Mouse (Mus musculus) MEL (cell line): ENCODE measurements around the gene Dgcr2. TPM values are rescaled to one million over a fixed set of nuclear protein-coding genes. Genes with fewer than 3 reads are reported as not detected.

ENCODE experiments used
- DNase-seq: peaks from one replicate; pipeline ENCODE4 v3.0.0; 2011; ENCODE audit warnings: low read depth, low spot score
- H3K27ac ChIP-seq: 2 replicates; pipeline ENCODE4 v1.5.1; 2012; ENCODE audit warnings: low read depth, mild to moderate bottlenecking, control low read depth, low read length, moderate library complexity; ENCODE audit not compliant: control insufficient read depth
- H3K27me3 ChIP-seq, 2 experiments: fragments of 150-350 bp in 1 of 2; sonication (generic) in 1 of 2; 2 replicates each; pipeline ENCODE4 v1.6.1; 2012; ENCODE audit warnings: low read length in 2 of 2, mild to moderate bottlenecking in 2 of 2, improper control_type of control experiment in 1 of 2, moderate library complexity in 1 of 2; ENCODE audit not compliant: insufficient read depth in 2 of 2, control insufficient read depth in 1 of 2
- H3K36me3 ChIP-seq, 2 experiments: 2 replicates each; pipeline ENCODE4 v1.6.1; 2012 to 2014; ENCODE audit warnings: low read length in 2 of 2, improper control_type of control experiment in 1 of 2, inconsistent platforms in 1 of 2, mild to moderate bottlenecking in 1 of 2; ENCODE audit not compliant: insufficient read depth in 2 of 2, control insufficient read depth in 1 of 2
- H3K4me1 ChIP-seq, 2 experiments: fragments of 150-350 bp in 1 of 2; sonication (generic) in 1 of 2; 2 replicates each; pipeline ENCODE4 v1.6.1; 2012; ENCODE audit warnings: low read length in 2 of 2, improper control_type of control experiment in 1 of 2, mild to moderate bottlenecking in 1 of 2; ENCODE audit not compliant: insufficient read depth in 2 of 2, control insufficient read depth in 1 of 2
- H3K4me3 ChIP-seq, 2 experiments: fragments of 150-350 bp in 1 of 2; sonication (generic) in 1 of 2; 2 replicates each; pipeline ENCODE4 v1.5.1; 2012; ENCODE audit warnings: low read depth in 2 of 2, low read length in 2 of 2, mild to moderate bottlenecking in 2 of 2, moderate library complexity in 2 of 2, control low read depth in 1 of 2, improper control_type of control experiment in 1 of 2; ENCODE audit not compliant: control insufficient read depth in 1 of 2, insufficient read depth in 1 of 2
- H3K79me2 ChIP-seq: 2 replicates; pipeline ENCODE4 v1.6.1; 2012; ENCODE audit warnings: mild to moderate bottlenecking, low read length, moderate library complexity; ENCODE audit not compliant: control insufficient read depth, poor library complexity, insufficient read depth
- H3K9ac ChIP-seq: 2 replicates; pipeline ENCODE4 v1.6.1; 2012; ENCODE audit warnings: low read depth, mild to moderate bottlenecking, control low read depth, low read length, moderate library complexity; ENCODE audit not compliant: control insufficient read depth, poor library complexity, severe bottlenecking
- H3K9me3 ChIP-seq: fragments of 150-350 bp; sonication (generic); replicated peaks from 2 replicates; pipeline ENCODE4 v1.6.1; 2012; ENCODE audit warnings: mild to moderate bottlenecking, low read length, improper control_type of control experiment, moderate library complexity; ENCODE audit not compliant: insufficient read depth
- CHD1 ChIP-seq: IDR thresholded peaks from 2 replicates; pipeline ENCODE4 v1.6.1; 2012; ENCODE audit warnings: low read depth, mild to moderate bottlenecking, inconsistent platforms, low read length, improper control_type of control experiment
- CHD2 ChIP-seq: IDR thresholded peaks from 2 replicates; pipeline ENCODE4 v1.6.1; 2011; ENCODE audit warnings: low read length, improper control_type of control experiment
- CTCF ChIP-seq, 3 experiments: IDR thresholded peaks in 2 of 3; conservative IDR thresholded peaks in 1 of 3; 2 replicates each; pipeline ENCODE4 v1.5.1; 2011 to 2012; ENCODE audit warnings: low read length in 3 of 3, low read depth in 2 of 3, mild to moderate bottlenecking in 2 of 3, improper control_type of control experiment in 1 of 3, inconsistent platforms in 1 of 3, mixed read lengths in 1 of 3, moderate library complexity in 1 of 3; ENCODE audit not compliant: control insufficient read depth in 1 of 3, insufficient read depth in 1 of 3, poor library complexity in 1 of 3, severe bottlenecking in 1 of 3
- E2F4 ChIP-seq: IDR thresholded peaks from 2 replicates; pipeline ENCODE4 v1.6.1; 2011; ENCODE audit warnings: low read depth, low read length, improper control_type of control experiment, borderline replicate concordance
- ELF1 ChIP-seq: IDR thresholded peaks from 2 replicates; pipeline ENCODE4 v1.6.1; 2014; ENCODE audit warnings: low read depth, mild to moderate bottlenecking, inconsistent platforms, low read length, improper control_type of control experiment, moderate library complexity
- EP300 ChIP-seq, 2 experiments: IDR thresholded peaks; 2 replicates each; pipeline ENCODE4 v1.6.1; 2011; ENCODE audit warnings: improper control_type of control experiment in 2 of 2, low read length in 2 of 2, low read depth in 1 of 2, mild to moderate bottlenecking in 1 of 2
- ETS1 ChIP-seq: IDR thresholded peaks from 2 replicates; pipeline ENCODE4 v1.6.1; 2012; ENCODE audit warnings: low read depth, mild to moderate bottlenecking, inconsistent platforms, low read length, improper control_type of control experiment, moderate library complexity
- GABPA ChIP-seq: IDR thresholded peaks from 2 replicates; pipeline ENCODE4 v1.6.1; 2012; ENCODE audit warnings: low read depth, mild to moderate bottlenecking, inconsistent platforms, low read length, improper control_type of control experiment, moderate library complexity
- GATA1 ChIP-seq: IDR thresholded peaks from 2 replicates; pipeline ENCODE4 v1.6.1; 2011; ENCODE audit warnings: low read depth, low read length, improper control_type of control experiment
- HCFC1 ChIP-seq: IDR thresholded peaks from 2 replicates; pipeline ENCODE4 v1.6.1; 2012; ENCODE audit warnings: low read depth, mild to moderate bottlenecking, inconsistent platforms, low read length, improper control_type of control experiment, moderate library complexity
- KAT2A ChIP-seq: conservative IDR thresholded peaks from 2 replicates; pipeline ENCODE4 v1.6.1; 2012; ENCODE audit warnings: low read depth, low read length, improper control_type of control experiment, inconsistent platforms
- MAFK ChIP-seq: IDR thresholded peaks from 2 replicates; pipeline ENCODE4 v1.6.1; 2011; ENCODE audit warnings: low read depth, mild to moderate bottlenecking, low read length, improper control_type of control experiment, borderline replicate concordance
- MAX ChIP-seq: IDR thresholded peaks from 2 replicates; pipeline ENCODE4 v1.6.1; 2011; ENCODE audit warnings: low read length, improper control_type of control experiment
- MAZ ChIP-seq: IDR thresholded peaks from 2 replicates; pipeline ENCODE4 v1.6.1; 2012; ENCODE audit warnings: low read depth, mild to moderate bottlenecking, inconsistent platforms, low read length, improper control_type of control experiment
- MXI1 ChIP-seq: IDR thresholded peaks from 2 replicates; pipeline ENCODE4 v1.6.1; 2011; ENCODE audit warnings: mild to moderate bottlenecking, low read depth, low read length, improper control_type of control experiment
- MYB ChIP-seq: IDR thresholded peaks from 2 replicates; pipeline ENCODE4 v1.6.1; 2011; ENCODE audit warnings: mild to moderate bottlenecking, low read depth, low read length, improper control_type of control experiment
- NELFE ChIP-seq: IDR thresholded peaks from 2 replicates; pipeline ENCODE4 v1.6.1; 2011; ENCODE audit warnings: low read depth, low read length, improper control_type of control experiment
- NRF1 ChIP-seq: IDR thresholded peaks from 2 replicates; pipeline ENCODE4 v1.6.1; 2014; ENCODE audit warnings: low read depth, mild to moderate bottlenecking, inconsistent platforms, low read length, improper control_type of control experiment, moderate library complexity; ENCODE audit not compliant: poor library complexity, insufficient read depth, severe bottlenecking
- POLR2A ChIP-seq, 2 experiments: IDR thresholded peaks; 2 replicates each; pipeline ENCODE4 v1.6.1; 2011 to 2012; ENCODE audit warnings: low read length in 2 of 2, mild to moderate bottlenecking in 2 of 2, control low read depth in 1 of 2, improper control_type of control experiment in 1 of 2, low read depth in 1 of 2, moderate library complexity in 1 of 2; ENCODE audit not compliant: control insufficient read depth in 1 of 2, insufficient read depth in 1 of 2, poor library complexity in 1 of 2
- POLR2AphosphoS2 ChIP-seq: IDR thresholded peaks from 2 replicates; pipeline ENCODE4 v1.6.1; 2011; ENCODE audit warnings: low read length, improper control_type of control experiment
- RAD21 ChIP-seq: IDR thresholded peaks from 2 replicates; pipeline ENCODE4 v1.6.1; 2011; ENCODE audit warnings: mild to moderate bottlenecking, low read depth, low read length, improper control_type of control experiment
- SIN3A ChIP-seq: IDR thresholded peaks from 2 replicates; pipeline ENCODE4 v1.6.1; 2012; ENCODE audit warnings: low read length, improper control_type of control experiment, inconsistent platforms
- SMC3 ChIP-seq: IDR thresholded peaks from 2 replicates; pipeline ENCODE4 v1.6.1; 2011; ENCODE audit warnings: low read depth, low read length, improper control_type of control experiment
- TAL1 ChIP-seq: IDR thresholded peaks from 2 replicates; pipeline ENCODE4 v1.6.1; 2012; ENCODE audit warnings: mild to moderate bottlenecking, inconsistent platforms, low read length, moderate library complexity, mixed read lengths
- TBP ChIP-seq: IDR thresholded peaks from 2 replicates; pipeline ENCODE4 v1.8.0; 2011; ENCODE audit warnings: low read depth, low read length, improper control_type of control experiment
- TCF12 ChIP-seq: IDR thresholded peaks from 2 replicates; pipeline ENCODE4 v1.6.1; 2014; ENCODE audit warnings: low read depth, mild to moderate bottlenecking, inconsistent platforms, low read length, improper control_type of control experiment, moderate library complexity
- ZMIZ1 ChIP-seq: IDR thresholded peaks from 2 replicates; pipeline ENCODE4 v1.6.1; 2012; ENCODE audit warnings: low read depth, mild to moderate bottlenecking, inconsistent platforms, low read length, improper control_type of control experiment, moderate library complexity
- ZNF384 ChIP-seq: IDR thresholded peaks from 2 replicates; pipeline ENCODE4 v1.6.1; 2012; ENCODE audit warnings: low read depth, mild to moderate bottlenecking, inconsistent platforms, low read length, improper control_type of control experiment
- polyA plus RNA-seq, 2 experiments: library from polyadenylated mRNA; stranded (reverse) in 1 of 2; unstranded in 1 of 2; fragments of >175 nt in 1 of 2; fragments of >200 nt in 1 of 2; gene quantifications; 2 replicates each; pipeline versions ENCODE4 v1.2.1 to v1.2.4; 2012; ENCODE audit warnings: low replicate concordance in 2 of 2, low read depth in 1 of 2; ENCODE audit not compliant: insufficient read length in 2 of 2, insufficient read depth in 1 of 2, missing spikeins in 1 of 2
- total RNA-seq: library from RNA; depleted of rRNA; stranded (reverse); fragments of 300-350 nt; gene quantifications from 2 replicates; pipeline ENCODE4 v1.2.3, GENCODE M21; 2012

The Dgcr2 gene
- total and polyA plus RNA-seq, 3 experiments, result 37.1 to 53.7 TPM; not detected in 1

GRCm38 (mm10) chr16:17807192-17808009 lies 91.0 kb downstream of the Dgcr2 start:
- Histone ChIP-seq H3K9me3 (no peaks in the 10 kb centered on the region), H3K27me3 (no peaks in the 10 kb centered on the region), H3K79me2 (peaks cover 5% of the 10 kb centered on the region; the same call in 1 of the 2 replicates), H3K9ac (peak overlapping the region; percentile 94), H3K4me1 (peaks cover 2 to 33% of the 10 kb centered on the region in 2 experiments; a peak in 3 of 4 replicates)
- peak; percentile 96 for DNase-seq
- TF ChIP-seq MAFK (no peak), NRF1 (peak; percentile 34; the same call in 1 of the 2 replicates), CHD1 (0 out of 2 replicates have a peak, but pooled peaks have one; percentile 46), E2F4 (peak; percentile 66; the same call in 1 of the 2 replicates), NELFE (peak; percentile 76), MAX (peak; percentile 78; the same call in 1 of the 2 replicates), RAD21 (no peak), TAL1 (no peak), MYB (no peak), GABPA (no peak), MXI1 (peak; percentile 41; the same call in 1 of the 2 replicates), TBP (peak; percentile 48; the same call in 1 of the 2 replicates), CTCF (IDR thresholded peaks at IDR 0.05 in 2 of 3, conservative IDR thresholded peaks at IDR 0.05 in 1 of 3; ENCODE audit: control insufficient read depth in 1 of 3, insufficient read depth in 1 of 3, low read depth in 2 of 3, low read length in 3 of 3, poor library complexity in 1 of 3, severe bottlenecking in 1 of 3) (0 out of 6 replicates have a peak, but pooled peaks of 1 of the 3 experiments have one; percentile 3), ZMIZ1 (peak; percentile 48; the same call in 1 of the 2 replicates), ELF1 (no peak), TCF12 (0 out of 2 replicates have a peak, but pooled peaks have one; percentile 2), KAT2A (no peak; the same call in 1 of the 2 replicates), ZNF384 (no peak), EP300 (IDR thresholded peaks at IDR 0.05; ENCODE audit: low read depth in 1 of 2, low read length in 2 of 2) (no peak), HCFC1 (peak; percentile 63), POLR2A (IDR thresholded peaks at IDR 0.05; ENCODE audit: control insufficient read depth in 1 of 2, insufficient read depth in 1 of 2, low read depth in 1 of 2, low read length in 2 of 2, poor library complexity in 1 of 2) (peak; percentile 76 to 86), CHD2 (no peak), MAZ (no peak), GATA1 (no peak), ETS1 (no peak), SIN3A (peak; percentile 20), SMC3 (no peak), POLR2AphosphoS2 (peak; percentile 65; the same call in 1 of the 2 replicates)
- TF ChIP-seq, all 39 proteins: peak for 14
- Histone ChIP-seq H3K4me3 (peak overlapping the region; percentile 53 to 70), H3K27ac (peak overlapping the region; percentile 71), H3K36me3 (peaks cover 0 to 5% of the 10 kb centered on the region in 2 experiments; a peak in 2 of 4 replicates)
